Mouse (Mus musculus) forebrain, embryonic 11.5 days (tissue): ENCODE data around the gene Slc9a7. TPM values are rescaled to one million over a fixed set of nuclear protein-coding genes. Genes with fewer than 3 reads are reported as not detected.
A peak's percentile ranks its signal among the peaks of the same experiment; 100 is the strongest.

Source experiments
- ATAC-seq: fragments of 200-750 bp; cut with Nextera tagmentation; replicated peaks from 2 replicates; pipeline ENCODE4 v1.8.0; 2017; ENCODE audit warnings: moderate TSS enrichment; ENCODE audit not compliant: low FRiP score
- DNase-seq: peaks from one replicate; pipeline ENCODE4 v3.0.0-alpha.2; 2017; ENCODE audit warnings: low spot score
- H3K27ac ChIP-seq: fragments of 300-500 bp; sonication (generic); 2 replicates; pipeline ENCODE4 v1.5.1; 2014; ENCODE audit warnings: low read depth, low read length
- H3K27me3 ChIP-seq: fragments of 300-500 bp; sonication (generic); 2 replicates; pipeline ENCODE4 v1.6.1; 2014; ENCODE audit warnings: mild to moderate bottlenecking, low read length, mixed read lengths; ENCODE audit not compliant: control insufficient read depth, insufficient read depth
- H3K36me3 ChIP-seq: fragments of 300-500 bp; sonication (generic); 2 replicates; pipeline ENCODE4 v1.6.1; 2014; ENCODE audit warnings: mild to moderate bottlenecking, low read length, moderate library complexity, mixed read lengths; ENCODE audit not compliant: control insufficient read depth, insufficient read depth
- H3K4me1 ChIP-seq: fragments of 300-500 bp; sonication (generic); replicated peaks from 2 replicates; pipeline ENCODE4 v1.6.1; 2014; ENCODE audit warnings: low read length, mixed read lengths; ENCODE audit not compliant: control insufficient read depth, insufficient read depth
- H3K4me2 ChIP-seq: fragments of 300-500 bp; sonication (generic); 2 replicates; pipeline ENCODE4 v1.6.1; 2014; ENCODE audit warnings: low read depth, mild to moderate bottlenecking, low read length, moderate library complexity, mixed read lengths; ENCODE audit not compliant: severe bottlenecking
- H3K4me3 ChIP-seq: fragments of 300-500 bp; sonication (generic); 2 replicates; pipeline ENCODE4 v1.5.1; 2014; ENCODE audit warnings: low read depth, low read length
- H3K9ac ChIP-seq: fragments of 300-500 bp; sonication (generic); 2 replicates; pipeline ENCODE4 v1.6.1; 2014; ENCODE audit warnings: low read length
- H3K9me3 ChIP-seq: fragments of 300-500 bp; sonication (generic); 2 replicates; pipeline ENCODE4 v1.6.1; 2016; ENCODE audit warnings: low read length, mixed read lengths; ENCODE audit not compliant: control insufficient read depth
- WGBS: fragments of 180-500 bp; shearing (Covaris S2); extraction: QIAGEN DNeasy Blood & Tissue Kit; methylation state at CpG from one replicate; pipeline ENCODE4 v1.1.7; 2014; 5-methylcytosine and 5-hydroxymethylcytosine counted together
- polyA plus RNA-seq: library from polyadenylated mRNA; unstranded; fragments of >200 nt; fragmentation: Nextera tagmentation; extraction: Ambion mirVana; gene quantifications from 2 replicates; pipeline ENCODE4 v1.2.1, GENCODE M21; 2014

Gene Slc9a7
- polyA plus RNA-seq, 1 experiment from 2014 or later = 1.4 TPM

DNA sequence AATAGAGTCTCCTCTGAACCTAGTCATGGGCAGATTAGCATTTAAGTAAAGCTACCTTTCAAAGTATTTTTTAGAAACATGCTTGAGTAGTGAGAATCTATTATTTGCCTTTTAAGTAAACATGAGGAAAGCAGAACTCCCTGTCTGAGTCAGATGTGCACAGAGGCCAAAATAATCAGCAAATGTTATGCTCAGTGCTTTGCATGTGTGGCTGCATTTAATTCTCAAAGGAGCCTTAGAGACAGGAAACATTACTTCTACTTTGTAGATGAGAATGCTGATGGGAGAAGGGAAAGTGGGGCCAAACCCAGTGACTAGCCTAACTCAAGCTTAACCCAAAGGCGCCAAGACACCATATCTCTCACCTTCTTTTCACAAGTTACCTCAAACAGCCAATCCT is 114.8 kb downstream of the Slc9a7 start:
- Histone ChIP-seq H3K4me1 (no peaks in the 10 kb centered on the region), H3K27ac (no peak overlapping the region), H3K9me3 (no peaks in the 10 kb centered on the region), H3K4me3 (no peak overlapping the region), H3K36me3 (no peaks in the 10 kb centered on the region), H3K4me2 (no peak overlapping the region), H3K27me3 (no peaks in the 10 kb centered on the region), H3K9ac (no peak overlapping the region)
- ATAC-seq (no peak), DNase-seq (no peak)
- 79% methylated on average over 1 of the region's 1 CpGs for WGBS

DNA sequence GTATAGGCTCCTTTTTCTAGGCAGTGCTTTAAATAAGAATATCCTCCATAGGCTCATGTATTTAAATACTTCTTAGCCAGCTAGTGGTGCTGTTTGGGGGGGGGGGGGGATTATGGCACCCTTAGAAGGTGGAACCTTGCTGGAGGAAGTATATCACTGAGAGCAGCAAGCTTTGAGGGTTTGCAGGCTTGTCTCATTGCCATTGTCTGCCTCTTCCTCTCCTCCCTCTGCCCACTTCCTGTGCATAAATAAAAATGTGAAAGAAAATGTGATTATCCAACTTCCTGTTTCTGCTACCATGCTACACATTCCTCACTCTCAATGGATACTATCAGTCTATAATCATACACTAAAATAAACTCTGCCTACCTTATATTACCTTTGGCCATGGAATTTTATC is 123.2 kb downstream of the Slc9a7 start:
- Histone ChIP-seq H3K4me1 (no peaks in the 10 kb centered on the region), H3K27me3 (no peaks in the 10 kb centered on the region), H3K9ac (no peak overlapping the region), H3K4me3 (no peak overlapping the region), H3K4me2 (no peak overlapping the region), H3K9me3 (no peaks in the 10 kb centered on the region), H3K27ac (no peak overlapping the region), H3K36me3 (no peaks in the 10 kb centered on the region)
- DNase-seq (no peak), ATAC-seq (no peak)

DNA sequence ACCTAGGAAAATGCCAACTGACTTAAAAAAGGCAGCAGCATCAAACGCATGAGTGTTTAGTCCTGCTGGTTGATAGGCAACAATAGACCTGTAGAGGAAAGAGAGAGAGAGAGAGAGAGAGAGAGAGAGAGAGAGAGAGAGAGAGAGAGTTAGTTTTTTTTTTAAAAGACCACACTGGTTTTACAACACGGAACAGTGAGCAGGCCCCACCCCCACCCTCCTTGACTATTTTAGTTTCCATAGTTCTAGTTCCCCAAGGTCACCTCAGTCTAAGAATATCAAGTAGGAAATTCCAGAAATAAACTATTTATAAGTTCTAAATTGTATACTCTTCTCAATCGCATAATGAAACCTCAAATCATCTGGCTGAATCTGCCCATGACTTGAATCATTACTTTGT is 126.6 kb downstream of the Slc9a7 start:
- no peak overlapping the region for H3K4me3 ChIP-seq
- H3K4me2 ChIP-seq = no peak overlapping the region
- H3K9me3 ChIP-seq = no peaks in the 10 kb centered on the region
- H3K9ac ChIP-seq = no peak overlapping the region
- no peaks in the 10 kb centered on the region for H3K36me3 ChIP-seq
- DNase-seq (no peak), ATAC-seq (no peak)
- no peak overlapping the region for H3K27ac ChIP-seq
- H3K27me3 ChIP-seq = no peaks in the 10 kb centered on the region
- 72% methylated on average over 3 of the region's 3 CpGs for WGBS
- no peaks in the 10 kb centered on the region for H3K4me1 ChIP-seq

DNA sequence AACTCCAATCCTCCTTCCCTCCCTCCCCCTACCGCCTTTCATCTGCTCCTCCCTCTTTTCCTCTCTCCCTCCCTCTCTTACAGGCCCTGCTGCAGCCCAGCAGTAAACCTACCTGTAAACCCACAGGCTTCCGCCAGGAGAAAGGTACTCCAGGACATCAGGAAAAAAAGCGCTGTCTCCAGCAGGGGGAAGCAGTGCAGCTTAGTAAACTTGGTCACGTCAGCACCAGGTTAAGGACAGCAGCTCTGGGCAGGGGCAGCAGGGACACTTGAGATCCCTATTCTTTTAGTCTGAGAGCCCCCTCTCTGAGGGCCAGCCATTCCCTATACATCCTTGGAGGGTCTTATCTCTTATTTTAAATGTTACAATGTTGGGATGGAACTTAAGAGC is 129.3 kb downstream of the Slc9a7 start:
- ATAC-seq (peak; percentile 61; the same call in 1 of the 2 replicates), DNase-seq (peak; percentile 63)
- Histone ChIP-seq H3K4me3 (no peak overlapping the region), H3K27me3 (no peaks in the 10 kb centered on the region), H3K4me1 (no peaks in the 10 kb centered on the region), H3K4me2 (no peak overlapping the region), H3K27ac (no peak overlapping the region), H3K9me3 (no peaks in the 10 kb centered on the region), H3K36me3 (no peaks in the 10 kb centered on the region), H3K9ac (no peak overlapping the region)
- WGBS = 16% methylated on average over 4 of the region's 4 CpGs

DNA sequence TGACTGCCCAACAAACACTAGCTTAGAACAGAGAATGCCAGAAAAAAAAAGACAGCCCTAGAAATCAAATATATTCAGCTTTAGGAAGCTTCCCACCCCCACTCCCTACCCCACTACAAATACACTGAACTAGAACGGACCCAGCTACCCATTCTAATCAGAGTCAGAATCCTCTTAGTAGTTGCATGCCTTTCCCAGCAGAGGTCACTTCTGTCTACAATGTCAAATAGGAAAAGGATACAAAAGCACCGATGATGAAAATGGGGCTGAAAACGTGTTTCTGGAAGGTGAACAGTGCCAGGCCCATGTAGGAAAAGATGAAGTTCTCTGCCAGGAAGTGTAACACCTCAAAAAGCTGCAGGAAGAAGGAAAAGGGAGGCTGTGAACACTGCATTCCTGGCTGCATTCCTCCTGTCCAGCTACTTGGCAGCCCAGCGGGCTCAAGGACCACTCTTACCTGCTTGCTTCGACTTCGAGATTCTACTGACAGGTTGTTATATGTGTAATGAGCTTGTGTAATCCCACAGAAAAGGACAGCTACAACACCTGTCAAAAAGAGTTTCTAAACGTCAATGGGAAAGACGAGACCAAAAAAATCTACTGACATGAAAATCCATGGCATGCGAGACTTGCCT is 129.8 kb downstream of the Slc9a7 start:
- H3K4me1 ChIP-seq = no peaks in the 10 kb centered on the region
- no peak overlapping the region for H3K4me2 ChIP-seq
- no peak overlapping the region for H3K27ac ChIP-seq
- no peaks in the 10 kb centered on the region for H3K27me3 ChIP-seq
- H3K4me3 ChIP-seq = no peak overlapping the region
- ATAC-seq (no peak), DNase-seq (no peak)
- H3K36me3 ChIP-seq = no peaks in the 10 kb centered on the region
- WGBS = 47% methylated on average over 9 of the region's 9 CpGs
- H3K9ac ChIP-seq = no peak overlapping the region
- no peaks in the 10 kb centered on the region for H3K9me3 ChIP-seq

DNA sequence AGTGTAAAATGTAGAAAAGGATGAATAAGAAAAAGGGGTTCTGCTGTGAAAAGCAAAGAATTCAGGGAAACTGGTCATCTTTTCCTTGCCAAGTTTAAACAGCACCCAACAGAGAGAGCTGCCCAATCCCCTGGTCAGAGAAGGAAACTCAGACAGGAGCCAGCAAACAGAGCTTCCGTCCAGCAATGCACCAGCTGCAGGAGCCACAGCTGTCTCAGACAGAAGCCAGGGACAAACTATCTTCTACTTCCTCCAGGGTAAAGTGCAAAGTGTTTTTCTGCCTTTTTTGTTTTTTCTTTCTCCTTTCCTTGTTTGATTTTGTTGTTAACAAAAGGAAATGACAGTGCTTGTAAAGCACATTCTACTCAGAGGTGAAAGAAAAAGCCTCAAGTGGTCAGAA is 131.3 kb downstream of the Slc9a7 start:
- no peak overlapping the region for H3K4me3 ChIP-seq
- WGBS = 59% methylated on average over 1 of the region's 1 CpGs
- no peaks in the 10 kb centered on the region for H3K36me3 ChIP-seq
- no peak overlapping the region for H3K4me2 ChIP-seq
- DNase-seq (no peak), ATAC-seq (no peak)
- H3K9ac ChIP-seq = no peak overlapping the region
- no peak overlapping the region for H3K27ac ChIP-seq
- H3K9me3 ChIP-seq = no peaks in the 10 kb centered on the region
- no peaks in the 10 kb centered on the region for H3K27me3 ChIP-seq
- H3K4me1 ChIP-seq = no peaks in the 10 kb centered on the region

DNA sequence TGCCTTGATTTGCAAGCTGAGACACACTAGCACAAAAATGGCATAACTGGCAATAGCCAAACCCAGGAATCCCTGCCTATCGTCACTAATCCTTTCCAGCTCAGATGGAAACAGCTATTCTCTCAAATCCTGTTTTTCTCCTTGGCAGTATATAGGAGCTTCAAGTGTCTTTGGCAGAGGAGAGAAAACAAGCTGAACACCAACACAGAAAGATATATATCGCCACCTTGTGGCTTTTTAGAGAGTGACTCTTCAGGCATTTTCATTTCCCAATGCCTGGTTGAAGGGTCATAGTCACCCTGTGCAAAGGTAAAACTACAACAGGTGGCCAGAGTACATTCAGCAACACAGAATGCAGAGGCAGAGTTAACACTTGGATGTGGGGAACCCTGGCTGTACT is 134.1 kb downstream of the Slc9a7 start:
- DNase-seq = no peak
- H3K9ac ChIP-seq = no peak overlapping the region
- H3K27me3 ChIP-seq = no peaks in the 10 kb centered on the region
- no peaks in the 10 kb centered on the region for H3K4me1 ChIP-seq
- no peaks in the 10 kb centered on the region for H3K36me3 ChIP-seq
- no peaks in the 10 kb centered on the region for H3K9me3 ChIP-seq
- WGBS = 20% methylated on average over 2 of the region's 2 CpGs
- ATAC-seq = no peak
- no peak overlapping the region for H3K4me3 ChIP-seq
- H3K27ac ChIP-seq = no peak overlapping the region
- H3K4me2 ChIP-seq = no peak overlapping the region

DNA sequence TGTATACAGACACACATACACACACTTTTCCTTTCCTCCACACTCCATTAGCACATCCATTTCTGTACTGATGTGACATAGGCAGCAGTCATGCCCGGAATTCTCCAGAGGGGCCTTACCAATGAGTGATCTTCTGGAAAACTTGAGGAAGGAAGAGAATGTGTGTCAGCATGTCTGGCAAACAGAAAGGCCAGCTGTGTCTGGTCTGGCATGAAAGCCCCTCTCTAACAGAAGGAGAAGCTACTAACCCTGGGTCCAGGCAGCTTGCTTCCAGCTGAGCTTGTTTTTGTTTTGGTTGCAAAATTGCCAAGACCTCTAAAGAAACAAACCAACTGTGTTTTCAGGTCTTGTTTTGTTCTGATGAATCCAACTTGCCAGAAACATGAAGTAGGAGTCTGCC is 162.1 kb downstream of the Slc9a7 start:
- no peak for ATAC-seq

DNA sequence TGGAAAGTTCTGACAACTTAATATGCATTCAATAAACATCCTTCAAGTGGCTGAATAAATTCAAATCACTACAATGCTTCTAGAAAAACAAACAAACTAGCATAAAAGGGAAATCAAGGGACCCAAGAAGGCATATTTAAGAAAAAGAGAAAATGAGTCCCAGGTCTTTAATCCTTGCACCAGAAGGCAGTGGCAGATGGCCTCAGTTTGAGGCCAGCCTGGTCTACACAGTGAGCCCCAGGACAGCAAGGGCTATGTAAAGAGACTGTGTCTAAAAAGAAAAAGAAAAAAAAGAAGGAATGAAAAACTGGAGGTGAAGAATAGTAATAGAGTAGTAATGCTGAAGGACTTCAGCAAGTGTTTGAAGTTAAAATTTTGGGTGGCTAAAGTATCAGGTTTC is 162.7 kb downstream of the Slc9a7 start:
- Histone ChIP-seq H3K27ac (no peak overlapping the region), H3K27me3 (no peaks in the 10 kb centered on the region), H3K4me2 (no peak overlapping the region), H3K4me1 (no peaks in the 10 kb centered on the region), H3K4me3 (no peak overlapping the region), H3K9me3 (no peaks in the 10 kb centered on the region), H3K9ac (no peak overlapping the region), H3K36me3 (no peaks in the 10 kb centered on the region)
- ATAC-seq (no peak), DNase-seq (no peak)

More for the DNA sequence above, 162.1 kb downstream of the Slc9a7 start:
- Histone ChIP-seq H3K4me2 (no peak overlapping the region), H3K36me3 (no peaks in the 10 kb centered on the region), H3K4me3 (no peak overlapping the region), H3K9me3 (no peaks in the 10 kb centered on the region), H3K27me3 (no peaks in the 10 kb centered on the region), H3K27ac (no peak overlapping the region), H3K4me1 (no peaks in the 10 kb centered on the region), H3K9ac (no peak overlapping the region)
- DNase-seq = no peak
- WGBS = 87% methylated on average over 1 of the region's 1 CpGs
